Mouse (Mus musculus) adrenal gland, postnatal 36 days (tissue): Measurements from ENCODE around the gene Kbtbd3. TPM values are rescaled to one million over a fixed set of nuclear protein-coding genes. Genes with fewer than 3 reads are reported as not detected.

Experiments used
- DNase-seq, 2 experiments: peaks; one replicate each; pipeline ENCODE4 v3.0.0; 2021; ENCODE audit warnings: mixed read lengths in 1 of 2
- long read RNA-seq, 2 experiments: library from polyadenylated mRNA; stranded (forward); transcript quantifications; one replicate each; pipeline ENCODE4 v2.0.0; 2021; ENCODE audit warnings: borderline sequencing depth in 2 of 2
- total RNA-seq, 2 experiments: library from RNA; stranded (reverse); gene quantifications; 2 replicates each; pipeline ENCODE4 v1.2.3; 2021

Gene Kbtbd3
- total RNA-seq: 1 to 10 TPM; 2.9 to 3.7 TPM
- long read RNA-seq, experiment 1, transcript Kbtbd3-201 (3 exons, 2,231 nt): major isoform, 7 of 12 reads
- long read RNA-seq, experiment 1, partial matches to known transcripts: 1 of 12 reads
- long read RNA-seq, experiment 1, other reads (novel, unspliced or antisense): 2 of 12 reads
- long read RNA-seq, experiment 2, partial matches to known transcripts: 0 of 6 reads
- long read RNA-seq, experiment 2, other reads (novel, unspliced or antisense): 1 of 6 reads

- DNase-seq: peak; percentile 99 to 100
Measured at GRCm38 (mm10) chr9:4309351-4310085, at the start of gene Kbtbd3, which contains the start of gene Aasdhppt. Gene Kbtbd3 (plus strand): TSS chr9:4309833. Gene Aasdhppt (minus strand): TSS chr9:4309471.

DNA sequence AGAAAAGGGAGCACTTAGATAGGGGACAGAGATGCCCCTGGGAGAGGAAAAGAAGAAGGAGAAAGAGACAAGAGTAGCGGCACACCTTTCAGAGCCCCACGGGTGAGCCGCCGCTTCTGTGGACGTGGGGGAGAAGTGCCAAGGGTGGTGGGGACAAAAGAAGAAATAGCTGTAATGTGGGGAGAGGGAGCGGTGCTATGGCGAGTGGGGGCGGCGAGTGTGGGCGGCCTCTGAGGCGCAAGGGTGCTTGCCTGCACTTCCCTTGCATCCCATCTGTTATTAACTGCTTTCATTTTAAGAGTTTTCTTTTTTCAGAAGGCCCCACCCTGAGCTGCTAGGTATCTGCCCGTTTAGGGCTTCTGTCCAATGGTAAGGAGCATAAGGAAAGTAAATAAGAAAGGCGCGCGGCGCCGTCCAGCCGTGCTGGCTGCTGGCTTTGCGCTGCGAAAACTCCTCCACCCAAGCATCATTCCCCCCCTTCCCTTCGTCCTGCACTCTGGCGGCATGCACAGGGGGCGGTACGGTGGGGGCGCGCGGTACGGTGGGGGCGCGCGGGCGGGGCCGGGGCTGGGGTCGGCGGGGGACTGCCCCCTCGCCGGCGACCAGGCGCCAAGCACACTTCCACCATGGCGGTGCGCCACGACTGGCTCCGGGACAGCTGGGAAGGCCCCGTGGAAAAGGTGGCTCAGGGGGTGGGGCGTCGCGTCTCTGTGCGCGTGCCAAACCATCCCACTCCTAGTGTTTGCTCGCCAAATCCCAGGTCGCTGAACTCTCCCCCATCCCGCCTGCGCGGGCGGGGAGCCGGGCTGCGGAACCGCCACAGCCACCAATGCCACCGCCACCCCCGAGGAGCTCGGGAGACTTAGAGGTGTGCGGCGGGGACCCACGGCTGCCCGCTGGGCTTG lies 49.5 kb upstream of the Kbtbd3 start:
- peak in 1 of 2 experiments; percentile 45 for DNase-seq

DNA sequence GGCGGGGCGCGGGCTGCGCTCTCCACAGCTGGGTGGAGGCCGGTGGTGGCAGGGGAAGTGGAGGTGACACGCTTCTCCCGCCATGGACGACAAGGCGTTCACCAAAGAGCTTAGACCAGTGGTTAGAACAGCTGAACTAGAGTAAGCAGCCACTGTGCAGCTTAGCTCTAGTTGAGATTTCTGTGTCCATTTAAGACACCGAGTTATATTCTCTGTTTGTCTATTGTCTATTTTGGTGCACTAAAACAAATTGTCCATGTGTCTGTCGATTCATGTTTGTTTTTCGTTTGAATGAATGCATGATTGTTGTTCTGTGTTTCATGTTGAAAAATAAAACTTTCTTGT lies 48.9 kb upstream of the Kbtbd3 start:
- no peak for DNase-seq

- DNase-seq: no peak
Measured at GRCm38 (mm10) chr9:4266881-4267280, 42.8 kb upstream of the Kbtbd3 start.

DNA sequence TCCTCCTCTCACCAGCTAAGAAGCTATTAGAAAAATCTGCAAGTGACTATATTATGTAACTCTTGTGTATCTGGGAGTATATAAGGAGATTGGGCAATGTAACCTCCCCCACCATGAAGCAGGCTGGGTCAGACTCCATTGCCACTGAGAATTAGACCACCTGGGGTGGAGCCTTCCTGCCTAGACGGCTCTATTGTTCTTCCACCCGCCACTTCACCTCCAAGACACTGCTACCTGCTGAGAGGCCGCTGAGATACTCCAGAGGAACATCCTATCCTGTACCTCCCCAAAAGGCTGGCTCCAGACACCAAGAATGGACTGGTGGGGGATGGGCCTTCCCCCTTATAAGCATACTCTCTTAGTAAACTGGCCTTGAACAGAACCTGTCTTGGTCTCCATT lies 25.8 kb upstream of the Kbtbd3 start:
- no peak for DNase-seq

- peak; percentile 8 to 12 for DNase-seq
Measured at GRCm38 (mm10) chr9:4300466-4300865, 9.2 kb upstream of the Kbtbd3 start.

GRCm38 (mm10) chr9:4304867-4305266 lies 4.8 kb upstream of the Kbtbd3 start:
- DNase-seq: no peak

DNA sequence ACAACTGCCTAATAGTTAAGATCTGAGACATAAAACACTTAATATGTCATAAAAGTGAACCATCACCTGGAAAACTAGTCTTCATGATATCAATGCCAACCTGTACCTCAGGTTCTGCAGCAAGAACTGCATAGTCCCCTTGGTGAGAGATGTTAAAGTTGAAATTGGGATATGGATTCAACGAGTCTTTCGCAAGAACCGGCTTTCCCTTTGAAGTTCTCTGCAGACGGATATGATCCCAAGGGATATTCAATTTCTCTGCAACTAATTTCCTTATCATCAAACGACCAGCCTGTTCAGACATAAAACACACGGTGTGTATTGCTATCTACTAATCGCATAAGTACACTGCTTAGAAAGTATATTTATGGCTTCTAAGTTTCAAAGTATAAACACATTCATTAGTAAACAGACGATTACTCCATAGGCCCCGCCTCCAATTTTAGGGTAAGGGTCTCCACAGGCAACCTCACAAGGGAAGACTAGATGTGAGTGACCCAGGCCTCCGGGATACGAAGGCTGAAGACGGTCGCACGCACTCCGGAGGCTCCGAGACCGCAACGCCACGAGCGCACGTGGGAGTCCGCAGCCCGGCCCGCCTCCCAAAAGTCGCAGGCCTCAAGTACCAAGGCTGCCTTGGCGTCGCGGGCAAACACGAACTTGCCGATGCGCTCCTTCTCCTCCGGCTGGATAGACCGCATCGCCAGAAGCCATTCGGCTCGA lies 844 bp upstream of the Kbtbd3 start:
- DNase-seq: no peak

DNA sequence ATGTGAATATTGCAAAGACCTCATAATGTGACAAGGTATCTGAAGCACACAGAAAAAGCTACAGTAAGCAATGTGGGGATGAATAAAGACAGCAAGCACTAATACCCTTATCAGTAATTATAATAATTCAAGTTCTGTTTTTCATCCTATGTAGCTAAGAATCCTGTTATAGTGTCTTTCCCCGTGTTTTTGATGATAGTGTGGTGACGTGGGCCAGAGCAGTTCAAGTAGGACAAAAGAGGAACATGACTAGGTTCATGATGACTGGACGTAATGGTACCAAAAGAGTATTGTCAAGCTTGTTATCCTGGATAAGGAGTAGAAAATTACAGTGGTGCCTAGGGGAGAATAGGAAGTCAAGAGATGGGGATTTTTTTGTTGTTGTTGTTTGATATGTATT lies 1.1 kb downstream of the Kbtbd3 start:
- no peak for DNase-seq

GRCm38 (mm10) chr9:4311162-4311561 lies 1.5 kb downstream of the Kbtbd3 start:
- no peak for DNase-seq

- no peak for DNase-seq
Measured at GRCm38 (mm10) chr9:4313946-4314345, 4.3 kb downstream of the Kbtbd3 start.

DNA sequence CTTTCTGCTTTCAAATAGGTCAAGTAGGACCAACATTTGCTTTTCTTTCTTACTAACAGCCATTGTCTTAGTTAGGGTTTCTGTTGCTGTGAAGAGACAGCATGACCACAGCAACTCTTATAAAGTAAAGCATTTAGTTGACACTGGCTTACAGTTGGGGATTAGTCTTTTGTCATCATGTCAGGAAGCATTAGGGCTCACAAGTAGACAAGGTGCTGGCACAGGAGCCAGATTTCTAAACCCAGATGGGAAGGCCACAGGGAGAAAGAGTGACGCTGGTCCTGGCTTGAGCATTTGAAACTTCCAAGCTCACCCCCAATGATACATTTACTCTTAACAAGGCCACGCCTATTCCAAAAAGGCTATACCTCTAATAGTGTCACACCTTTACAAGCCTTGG lies 6.1 kb downstream of the Kbtbd3 start:
- DNase-seq: no peak

- DNase-seq: no peak
Measured at GRCm38 (mm10) chr9:4318939-4319721, 9.5 kb downstream of the Kbtbd3 start.

DNA sequence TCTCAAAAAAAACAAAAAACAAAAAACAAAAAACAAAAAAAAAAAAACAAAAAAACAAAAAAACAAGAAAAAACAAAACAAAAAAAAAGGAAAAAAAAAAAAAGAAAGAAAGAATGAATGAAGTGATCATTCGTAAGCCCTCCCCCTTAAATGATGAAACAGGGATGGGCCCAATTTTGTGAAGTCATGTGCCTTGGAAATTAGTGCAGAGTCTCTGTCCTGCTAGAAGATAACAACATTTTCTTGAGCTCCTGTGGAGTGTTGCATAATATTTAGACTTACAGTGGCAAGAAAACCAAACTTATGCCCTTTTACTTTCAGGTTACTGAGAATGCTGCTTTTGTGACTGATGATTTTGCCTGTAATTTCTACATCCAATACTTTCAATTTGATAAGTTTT lies 43.5 kb downstream of the Kbtbd3 start:
- DNase-seq: no peak

- DNase-seq: peak; percentile 97 to 98
Measured at GRCm38 (mm10) chr9:4375828-4376639, 66.4 kb downstream of the Kbtbd3 start, which contains the start of gene Msantd4. Gene Msantd4 (plus strand): TSS chr9:4376562.

DNA sequence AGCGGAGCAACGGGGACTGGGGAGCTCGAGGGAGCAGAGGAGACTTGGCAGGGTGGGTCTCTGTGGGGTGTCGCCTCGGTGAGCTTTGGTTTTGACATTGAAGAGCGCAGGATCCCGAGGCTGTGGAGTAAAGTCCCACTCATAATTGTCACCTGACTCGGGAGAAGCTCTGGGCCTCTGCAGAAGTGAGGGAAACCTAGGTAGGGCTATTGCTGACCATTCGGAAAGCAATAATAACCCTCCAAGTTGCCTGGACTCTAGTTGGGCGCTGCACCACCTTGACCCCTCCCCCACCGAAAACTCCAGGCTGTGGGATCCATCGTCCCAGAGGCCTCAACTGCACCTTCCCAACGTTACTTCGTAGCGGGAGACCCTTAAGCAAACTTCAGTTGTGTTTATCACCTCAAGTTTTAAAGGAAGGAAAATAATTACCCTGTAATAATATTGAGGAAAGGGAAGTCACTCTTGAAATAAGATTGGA lies 67.0 kb downstream of the Kbtbd3 start:
- DNase-seq: peak; percentile 33 to 50
